Mouse (Mus musculus): ENCODE data around the gene Barhl1.

Gene Barhl1

DNA sequence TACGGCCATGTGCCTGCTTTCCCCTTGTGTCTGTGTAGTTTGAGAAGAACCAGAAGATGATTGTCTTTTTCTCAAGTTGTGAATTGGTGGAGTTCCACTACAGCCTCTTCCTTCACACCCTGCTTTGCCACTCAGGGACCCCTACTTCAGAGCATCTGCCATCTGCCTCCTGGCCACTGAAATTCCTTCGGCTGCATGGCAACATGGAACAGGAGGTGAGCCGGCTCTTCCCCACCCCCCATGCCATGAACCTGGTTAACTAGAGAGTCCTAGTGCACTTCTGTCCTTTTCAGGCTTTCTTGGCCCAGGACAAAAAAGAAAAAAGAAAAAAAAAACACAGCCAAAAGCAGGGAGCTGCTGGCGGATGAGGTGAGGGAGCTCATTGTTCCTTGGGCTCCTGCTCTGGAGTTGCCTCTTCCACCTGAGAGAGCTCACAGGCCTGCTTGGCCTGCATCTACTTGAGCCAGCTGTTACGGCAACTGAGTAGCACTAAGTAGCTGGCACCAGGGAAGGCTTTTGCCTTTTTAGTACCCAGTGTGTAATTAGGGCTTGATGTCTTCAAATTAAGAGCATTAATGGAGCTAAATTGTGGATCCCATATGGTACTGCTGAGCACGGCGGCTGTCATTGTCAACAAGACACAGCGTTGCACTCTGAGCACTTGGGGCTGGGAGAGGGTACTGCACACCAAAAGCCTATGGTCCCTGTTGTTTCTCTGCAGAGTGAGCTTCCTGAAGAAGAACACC, 55.6 kb downstream of the Barhl1 start:
- no peak for DNase-seq (ENCODE audit: low spot score)

DNA sequence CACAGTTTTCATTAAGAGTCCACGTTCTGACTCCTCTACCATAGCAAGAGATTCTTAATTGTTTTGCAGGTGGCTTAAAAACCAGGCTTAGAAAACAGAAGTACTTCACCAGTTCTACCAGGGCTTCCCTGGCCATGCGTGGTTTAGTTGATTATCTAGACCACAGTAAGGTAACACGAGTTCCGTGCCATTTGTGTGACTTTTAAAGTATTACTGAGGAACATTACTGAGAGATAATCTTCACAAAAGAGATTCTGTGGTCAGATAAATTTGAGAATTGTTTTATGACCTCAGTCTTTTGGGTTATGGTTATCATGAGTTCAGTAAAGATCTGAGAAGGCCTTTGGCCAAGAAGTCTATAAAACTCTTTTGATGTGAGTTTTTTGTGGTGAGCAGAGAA, 57.2 kb downstream of the Barhl1 start:
- DNase-seq (ENCODE audit: low spot score), result no peak

Data from testis, postnatal 10 days (tissue).